Mouse (Mus musculus): ENCODE measurements around the gene Tspan1. TPM values are rescaled to one million over a fixed set of nuclear protein-coding genes. Genes with fewer than 3 reads are reported as not detected.

Tspan1 gene
- polyA plus RNA-seq, 1 experiment from 2014 or later: 0.17 TPM

- WGBS: 85% methylated on average over 3 of the region's 3 CpGs
- Histone ChIP-seq H3K27ac (replicated peaks; ENCODE audit: low read depth, low read length) (no peak overlapping the region), H3K9ac (ENCODE audit: low read length) (no peak overlapping the region), H3K4me3 (ENCODE audit: low read depth, low read length) (no peak overlapping the region), H3K27me3 (ENCODE audit: control insufficient read depth, insufficient read depth, low read length) (no peaks in the 10 kb centered on the region), H3K4me1 (ENCODE audit: control insufficient read depth, insufficient read depth, low read length) (peaks cover 9% of the 10 kb centered on the region), H3K36me3 (ENCODE audit: control insufficient read depth, insufficient read depth, low read length) (peaks cover 11% of the 10 kb centered on the region), H3K9me3 (ENCODE audit: control insufficient read depth, low read length) (no peaks in the 10 kb centered on the region), H3K4me2 (ENCODE audit: low read depth, severe bottlenecking) (no peak overlapping the region)
- DNase-seq (ENCODE audit: low spot score) (no peak), ATAC-seq (ENCODE audit: insufficient number of reproducible peaks, low FRiP score, low TSS enrichment, low read depth) (no peak)
Observed at GRCm38 (mm10) chr4:116160769-116161168, 6.6 kb downstream of the Tspan1 start.

- H3K36me3 ChIP-seq (ENCODE audit: control insufficient read depth, insufficient read depth, low read length): peaks cover 18% of the 10 kb centered on the region
- no peak for DNase-seq (ENCODE audit: low spot score)
Observed at GRCm38 (mm10) chr4:116159912-116160311, 7.5 kb downstream of the Tspan1 start.

GRCm38 (mm10) chr4:116157882-116158281 is 9.5 kb downstream of the Tspan1 start:
- no peaks in the 10 kb centered on the region for H3K4me1 ChIP-seq (ENCODE audit: control insufficient read depth, insufficient read depth, low read length)
- no peak overlapping the region for H3K4me2 ChIP-seq (ENCODE audit: low read depth, severe bottlenecking)
- H3K9me3 ChIP-seq (ENCODE audit: control insufficient read depth, low read length): no peaks in the 10 kb centered on the region
- no peak overlapping the region for H3K9ac ChIP-seq (ENCODE audit: low read length)
- ATAC-seq (ENCODE audit: insufficient number of reproducible peaks, low FRiP score, low TSS enrichment, low read depth): no peak
- no peak for DNase-seq (ENCODE audit: low spot score)
- H3K27ac ChIP-seq (replicated peaks; ENCODE audit: low read depth, low read length): no peak overlapping the region
- H3K36me3 ChIP-seq (ENCODE audit: control insufficient read depth, insufficient read depth, low read length): peaks cover 35% of the 10 kb centered on the region
- WGBS: 86% methylated on average over 2 of the region's 2 CpGs
- no peak overlapping the region for H3K4me3 ChIP-seq (ENCODE audit: low read depth, low read length)
- H3K27me3 ChIP-seq (ENCODE audit: control insufficient read depth, insufficient read depth, low read length): no peaks in the 10 kb centered on the region

More at GRCm38 (mm10) chr4:116159912-116160311, 7.5 kb downstream of the Tspan1 start:
- Histone ChIP-seq H3K4me2 (ENCODE audit: low read depth, severe bottlenecking) (no peak overlapping the region), H3K9ac (ENCODE audit: low read length) (no peak overlapping the region), H3K27me3 (ENCODE audit: control insufficient read depth, insufficient read depth, low read length) (no peaks in the 10 kb centered on the region), H3K27ac (replicated peaks; ENCODE audit: low read depth, low read length) (no peak overlapping the region), H3K9me3 (ENCODE audit: control insufficient read depth, low read length) (no peaks in the 10 kb centered on the region), H3K4me3 (ENCODE audit: low read depth, low read length) (no peak overlapping the region), H3K4me1 (ENCODE audit: control insufficient read depth, insufficient read depth, low read length) (peaks cover 3% of the 10 kb centered on the region; the same call in 1 of the 2 replicates)
- ATAC-seq (ENCODE audit: insufficient number of reproducible peaks, low FRiP score, low TSS enrichment, low read depth): no peak
- WGBS: 81% methylated on average over 3 of the region's 3 CpGs

- WGBS: 97% methylated on average over 15 of the region's 15 CpGs
- Histone ChIP-seq H3K4me3 (ENCODE audit: low read depth, low read length) (no peak overlapping the region), H3K4me2 (ENCODE audit: low read depth, severe bottlenecking) (no peak overlapping the region), H3K27ac (replicated peaks; ENCODE audit: low read depth, low read length) (no peak overlapping the region), H3K27me3 (ENCODE audit: control insufficient read depth, insufficient read depth, low read length) (no peaks in the 10 kb centered on the region), H3K9ac (ENCODE audit: low read length) (no peak overlapping the region), H3K36me3 (ENCODE audit: control insufficient read depth, insufficient read depth, low read length) (peaks cover 36% of the 10 kb centered on the region), H3K4me1 (ENCODE audit: control insufficient read depth, insufficient read depth, low read length) (0 out of 2 replicates have a peak, but pooled peaks cover 4% of the 10 kb centered on the region), H3K9me3 (ENCODE audit: control insufficient read depth, low read length) (no peaks in the 10 kb centered on the region)
- DNase-seq (ENCODE audit: low spot score) (no peak), ATAC-seq (ENCODE audit: insufficient number of reproducible peaks, low FRiP score, low TSS enrichment, low read depth) (no peak)
Observed at GRCm38 (mm10) chr4:116152702-116153101, 14.7 kb downstream of the Tspan1 start.

- peak within 1 kb of the TSS; percentile 81 for H3K27ac ChIP-seq (replicated peaks; ENCODE audit: low read depth, low read length)
- H3K4me1 ChIP-seq (ENCODE audit: control insufficient read depth, insufficient read depth, low read length): 0 out of 2 replicates have a peak, but pooled peaks cover 4% of the 10 kb centered on the region
- DNase-seq (ENCODE audit: low spot score) (no peak), ATAC-seq (ENCODE audit: insufficient number of reproducible peaks, low FRiP score, low TSS enrichment, low read depth) (no peak)
- no peaks in the 10 kb centered on the region for H3K27me3 ChIP-seq (ENCODE audit: control insufficient read depth, insufficient read depth, low read length)
- peak within 1 kb of the TSS; percentile 95 for H3K9ac ChIP-seq (ENCODE audit: low read length)
- H3K4me2 ChIP-seq (ENCODE audit: low read depth, severe bottlenecking): peak within 1 kb of the TSS; percentile 46
- no peaks in the 10 kb centered on the region for H3K9me3 ChIP-seq (ENCODE audit: control insufficient read depth, low read length)
- WGBS: 77% methylated on average over 6 of the region's 6 CpGs
- H3K36me3 ChIP-seq (ENCODE audit: control insufficient read depth, insufficient read depth, low read length): peaks cover 29% of the 10 kb centered on the region
- peak within 1 kb of the TSS; percentile 70 for H3K4me3 ChIP-seq (ENCODE audit: low read depth, low read length)
Observed at GRCm38 (mm10) chr4:116151238-116151637, 16.2 kb downstream of the Tspan1 start, which contains the start of gene Lurap1. TSS of gene Lurap1 (minus strand) at chr4:116151338.

GRCm38 (mm10) chr4:116150862-116151221 is 16.6 kb downstream of the Tspan1 start:
- Histone ChIP-seq H3K9me3 (ENCODE audit: control insufficient read depth, low read length) (no peaks in the 10 kb centered on the region), H3K4me3 (ENCODE audit: low read depth, low read length) (peak overlapping the region; percentile 70), H3K36me3 (ENCODE audit: control insufficient read depth, insufficient read depth, low read length) (peaks cover 27% of the 10 kb centered on the region), H3K9ac (ENCODE audit: low read length) (peak overlapping the region; percentile 95), H3K4me2 (ENCODE audit: low read depth, severe bottlenecking) (peak overlapping the region; percentile 46), H3K27ac (replicated peaks; ENCODE audit: low read depth, low read length) (no peak overlapping the region; the same call in 1 of the 2 replicates), H3K27me3 (ENCODE audit: control insufficient read depth, insufficient read depth, low read length) (no peaks in the 10 kb centered on the region), H3K4me1 (ENCODE audit: control insufficient read depth, insufficient read depth, low read length) (0 out of 2 replicates have a peak, but pooled peaks cover 4% of the 10 kb centered on the region)
- 22% methylated on average over 4 of the region's 4 CpGs for WGBS
- ATAC-seq (ENCODE audit: insufficient number of reproducible peaks, low FRiP score, low TSS enrichment, low read depth): peak; percentile 27; the same call in 1 of the 2 replicates
- no peak for DNase-seq (ENCODE audit: low spot score)

- Histone ChIP-seq H3K36me3 (ENCODE audit: control insufficient read depth, insufficient read depth, low read length) (peaks cover 23% of the 10 kb centered on the region), H3K9me3 (ENCODE audit: control insufficient read depth, low read length) (no peaks in the 10 kb centered on the region), H3K4me1 (ENCODE audit: control insufficient read depth, insufficient read depth, low read length) (0 out of 2 replicates have a peak, but pooled peaks cover 4% of the 10 kb centered on the region), H3K4me3 (ENCODE audit: low read depth, low read length) (peak overlapping the region; percentile 70), H3K9ac (ENCODE audit: low read length) (peak overlapping the region; percentile 95), H3K27ac (replicated peaks; ENCODE audit: low read depth, low read length) (peak overlapping the region; percentile 81), H3K4me2 (ENCODE audit: low read depth, severe bottlenecking) (peak overlapping the region; percentile 46), H3K27me3 (ENCODE audit: control insufficient read depth, insufficient read depth, low read length) (no peaks in the 10 kb centered on the region)
- peak; percentile 76 for DNase-seq (ENCODE audit: low spot score)
- peak; percentile 87 for ATAC-seq (ENCODE audit: insufficient number of reproducible peaks, low FRiP score, low TSS enrichment, low read depth)
- under 1% methylated on average over 59 of the region's 73 CpGs for WGBS
Observed at GRCm38 (mm10) chr4:116150156-116150861, 17.1 kb downstream of the Tspan1 start.

GRCm38 (mm10) chr4:116149812-116150155 is 17.6 kb downstream of the Tspan1 start:
- 20% methylated on average over 6 of the region's 6 CpGs for WGBS
- peak overlapping the region; percentile 95 for H3K9ac ChIP-seq (ENCODE audit: low read length)
- H3K4me3 ChIP-seq (ENCODE audit: low read depth, low read length): peak overlapping the region; percentile 70
- DNase-seq (ENCODE audit: low spot score): no peak
- ATAC-seq (ENCODE audit: insufficient number of reproducible peaks, low FRiP score, low TSS enrichment, low read depth): no peak; the same call in 1 of the 2 replicates
- 0 out of 2 replicates have a peak, but pooled peaks cover 4% of the 10 kb centered on the region for H3K4me1 ChIP-seq (ENCODE audit: control insufficient read depth, insufficient read depth, low read length)
- no peaks in the 10 kb centered on the region for H3K27me3 ChIP-seq (ENCODE audit: control insufficient read depth, insufficient read depth, low read length)
- H3K27ac ChIP-seq (replicated peaks; ENCODE audit: low read depth, low read length): peak overlapping the region; percentile 81
- peaks cover 20% of the 10 kb centered on the region for H3K36me3 ChIP-seq (ENCODE audit: control insufficient read depth, insufficient read depth, low read length)
- H3K9me3 ChIP-seq (ENCODE audit: control insufficient read depth, low read length): no peaks in the 10 kb centered on the region
- peak overlapping the region; percentile 46 for H3K4me2 ChIP-seq (ENCODE audit: low read depth, severe bottlenecking)
